Mouse (Mus musculus) kidney, adult 9 months (tissue): ENCODE measurements around the gene Olfr972.
"Not testable (repeated sequence)": the region's sequence is repeated elsewhere in the genome, so short reads cannot be mapped to it uniquely, and the experiment has no call there.

Experiments
- DNase-seq: peaks from one replicate; pipeline ENCODE4 v3.0.0; 2022

Gene Olfr972

DNA sequence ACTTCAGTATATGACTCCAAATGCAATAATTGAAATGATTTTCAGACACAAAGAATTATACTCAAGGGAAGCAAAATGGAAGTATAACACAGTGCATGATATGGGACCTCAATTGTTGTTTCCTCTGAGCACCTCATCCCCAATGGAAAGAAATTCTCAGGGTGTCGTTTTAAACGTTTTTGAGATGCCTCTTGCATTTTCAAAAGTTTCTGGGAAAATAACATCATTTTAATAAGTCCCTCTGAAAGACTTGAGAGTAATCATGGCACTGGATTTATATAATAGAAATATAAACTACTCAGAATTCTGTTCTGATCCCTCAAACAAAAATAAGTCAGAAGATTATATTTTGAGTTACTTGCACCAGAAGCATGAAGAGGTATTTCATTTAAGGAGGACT is at the start of gene Olfr972:
Gene Olfr972 (plus strand): TSS at position 301 of the 400 bp plus-strand sequence.
- DNase-seq: no peak

DNA sequence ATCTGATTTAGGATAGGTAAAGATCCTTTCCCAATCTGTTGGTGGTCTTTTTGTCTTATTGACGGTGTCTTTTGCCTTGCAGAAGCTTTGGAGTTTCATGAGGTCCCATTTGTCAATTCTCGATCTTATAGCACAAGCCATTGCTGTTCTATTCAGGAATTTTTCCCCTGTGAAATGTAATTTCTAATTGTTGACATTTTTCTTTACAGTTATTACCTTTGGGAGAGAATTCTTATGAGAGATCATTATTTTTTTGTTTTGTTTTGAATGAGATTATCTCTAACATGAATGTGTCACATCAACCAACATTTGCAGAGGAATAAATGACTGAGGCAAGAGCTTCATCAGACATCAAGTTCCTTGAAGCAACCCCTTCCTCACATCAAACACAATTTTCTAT is 29.6 kb upstream of the Olfr972 start, which contains the start of gene Olfr971:
Gene Olfr971 (plus strand): TSS at position 301 of the 400 bp plus-strand sequence.
- DNase-seq: not testable (repeated sequence)

DNA sequence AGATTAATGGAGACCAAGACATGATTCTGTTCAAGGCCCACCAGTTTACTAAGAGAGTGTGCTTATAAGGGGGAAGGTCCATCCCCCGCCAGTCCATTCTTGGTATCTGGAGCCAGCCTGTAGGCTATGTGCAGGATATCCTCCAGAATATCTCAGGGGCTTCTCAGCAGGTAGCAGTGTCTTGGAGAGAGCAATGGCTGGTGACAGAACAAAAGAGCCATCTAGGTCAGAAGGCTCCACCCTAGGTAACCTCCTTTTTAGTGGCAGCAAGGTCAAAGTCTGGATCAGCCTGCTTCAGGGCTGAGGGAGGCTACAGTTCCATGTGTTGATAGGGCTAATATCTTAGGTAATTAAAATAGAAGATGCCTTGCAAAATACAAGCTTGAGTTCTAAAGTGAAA is 5.8 kb downstream of the Olfr972 start:
- not testable (repeated sequence) for DNase-seq

DNA sequence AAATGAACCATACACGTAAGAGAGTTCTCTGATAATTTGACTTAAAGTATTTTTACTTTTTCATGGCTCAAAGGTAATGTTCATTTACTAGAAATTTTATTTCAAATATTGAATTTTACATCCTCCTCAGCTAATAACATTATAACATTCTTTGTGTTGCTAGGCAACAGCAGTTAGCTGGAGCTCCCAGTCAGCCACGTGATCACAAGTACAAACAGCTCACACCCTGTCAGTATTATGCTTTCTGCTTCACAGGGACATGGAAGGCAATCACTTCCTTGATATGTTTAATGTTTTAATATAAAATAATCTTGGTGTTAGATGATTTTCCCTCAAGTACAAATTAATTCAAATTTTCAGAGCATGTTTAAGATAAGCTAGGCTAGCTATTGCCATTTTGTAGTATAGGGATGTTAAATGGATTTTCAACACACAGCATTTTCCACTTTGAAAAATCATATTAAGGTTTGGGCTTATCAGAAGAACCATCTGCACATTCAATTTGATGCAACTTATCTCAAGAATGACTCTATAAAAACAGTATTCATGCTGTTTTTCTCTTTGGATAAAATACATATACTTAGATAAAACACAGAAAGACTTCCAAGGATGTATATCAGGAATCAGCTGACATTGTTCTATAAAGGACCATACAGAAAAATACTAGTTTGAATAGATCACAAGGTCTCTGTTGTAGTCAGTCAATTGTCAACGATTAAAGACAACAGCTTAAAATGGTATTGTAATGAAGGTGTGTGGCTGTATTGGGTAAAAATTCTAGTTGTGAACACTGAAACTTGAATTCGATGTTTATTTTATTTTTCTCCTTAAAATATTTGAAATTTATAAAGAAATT is 11.5 kb downstream of the Olfr972 start:
- DNase-seq: not testable (repeated sequence)

DNA sequence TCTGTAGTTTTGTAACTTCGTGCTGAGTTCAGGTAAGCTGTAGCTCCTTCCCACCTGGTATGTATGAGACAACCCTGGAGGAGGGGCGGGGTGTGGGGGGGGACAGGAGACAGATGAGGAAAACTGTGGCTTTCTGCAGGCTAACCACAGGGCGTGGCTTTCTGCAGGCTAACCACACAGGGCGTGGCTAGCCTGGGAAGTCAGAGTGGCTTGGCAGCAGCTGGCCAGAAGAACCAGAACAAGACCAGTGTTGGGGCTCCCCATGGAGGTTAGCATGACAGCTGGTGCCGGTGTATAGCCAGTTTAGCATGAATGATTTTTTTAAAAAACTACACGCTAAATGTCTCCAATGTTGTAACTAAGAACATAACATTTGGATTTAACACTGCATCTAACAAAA is 38.9 kb downstream of the Olfr972 start:
- no peak for DNase-seq

DNA sequence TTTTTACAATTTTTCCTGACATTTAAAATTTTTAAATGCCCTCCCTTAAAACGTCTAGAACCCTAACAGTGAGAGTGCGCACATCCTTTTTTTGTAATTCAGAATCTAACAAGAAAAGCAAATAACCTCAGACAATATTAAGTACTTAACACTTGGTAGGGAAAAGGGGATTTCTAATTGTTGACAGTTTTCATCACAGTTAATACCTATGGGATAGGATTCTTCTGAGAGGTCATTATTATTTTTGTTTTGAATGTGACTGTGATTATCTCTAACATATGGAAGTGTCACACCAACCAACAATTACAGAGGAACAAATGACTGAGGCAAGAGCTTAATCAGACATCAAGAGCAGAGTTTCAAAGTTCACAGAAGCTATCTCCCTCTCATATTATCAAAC is 40.8 kb downstream of the Olfr972 start, which contains the start of gene Olfr229:
Gene Olfr229 (plus strand): TSS at position 301 of the 400 bp plus-strand sequence.
- no peak for DNase-seq

DNA sequence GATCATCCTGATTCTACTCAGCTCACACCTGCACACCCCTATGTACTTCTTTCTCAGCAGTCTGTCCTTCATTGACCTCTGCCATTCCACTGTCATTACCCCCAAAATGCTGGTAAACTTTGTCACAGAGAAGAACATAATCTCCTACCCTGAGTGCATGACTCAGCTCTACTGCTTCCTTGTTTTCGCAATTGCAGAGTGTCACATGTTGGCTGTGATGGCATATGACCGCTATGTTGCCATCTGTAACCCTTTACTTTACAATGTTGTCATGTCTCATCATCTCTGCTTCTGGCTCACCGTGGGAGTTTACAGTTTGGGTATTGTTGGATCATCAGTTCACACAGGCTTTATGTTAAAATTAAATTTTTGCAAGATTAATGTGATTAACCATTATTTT is 43.7 kb downstream of the Olfr972 start:
- no peak for DNase-seq
